Mouse (Mus musculus) kidney, postnatal 25 days (tissue): ENCODE results near the gene H2afv.

Experiments used
- DNase-seq, 2 experiments: peaks; one replicate each; pipeline ENCODE4 v3.0.0; 2021; ENCODE audit warnings: mixed read lengths in 2 of 2

H2afv gene

DNA sequence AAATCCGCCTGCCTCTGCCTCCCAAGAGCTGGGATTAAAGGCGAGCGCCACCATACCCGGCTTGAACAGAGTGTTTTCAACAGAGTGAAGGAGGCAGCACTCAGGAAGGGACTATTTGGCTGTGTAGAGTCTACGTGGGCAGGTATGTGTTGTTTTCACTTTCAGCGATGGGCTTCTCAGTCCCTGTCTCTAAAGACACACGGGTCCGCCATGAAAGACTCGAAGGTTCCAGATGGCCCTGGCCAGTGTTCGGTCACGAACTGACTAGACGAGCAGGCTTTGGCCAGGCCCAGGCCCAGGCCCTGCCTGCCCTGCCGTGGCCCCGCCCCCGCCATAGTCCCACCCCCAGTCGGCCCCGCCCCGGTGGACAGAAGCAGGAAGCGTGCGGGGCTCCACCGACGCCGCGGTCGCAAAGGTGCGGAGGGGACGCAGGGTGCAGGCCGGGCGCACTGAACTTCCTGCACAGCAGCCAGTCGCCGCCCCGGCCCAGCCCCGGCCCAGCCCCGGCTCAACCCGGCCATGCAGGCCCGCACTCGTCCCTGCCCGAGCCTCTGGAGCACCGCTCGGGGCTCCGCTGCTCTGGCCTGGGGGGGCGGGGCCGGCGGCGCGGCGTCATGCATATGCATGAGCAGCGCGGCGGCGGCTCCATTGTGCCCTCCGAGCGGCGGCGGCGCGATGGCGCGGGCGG, 55.4 kb downstream of the H2afv start, which contains the start of gene Zmiz2:
Gene Zmiz2, plus strand, starts transcription at position 349 of the 688 bp plus-strand sequence.
- DNase-seq: peak; percentile 97 to 98

DNA sequence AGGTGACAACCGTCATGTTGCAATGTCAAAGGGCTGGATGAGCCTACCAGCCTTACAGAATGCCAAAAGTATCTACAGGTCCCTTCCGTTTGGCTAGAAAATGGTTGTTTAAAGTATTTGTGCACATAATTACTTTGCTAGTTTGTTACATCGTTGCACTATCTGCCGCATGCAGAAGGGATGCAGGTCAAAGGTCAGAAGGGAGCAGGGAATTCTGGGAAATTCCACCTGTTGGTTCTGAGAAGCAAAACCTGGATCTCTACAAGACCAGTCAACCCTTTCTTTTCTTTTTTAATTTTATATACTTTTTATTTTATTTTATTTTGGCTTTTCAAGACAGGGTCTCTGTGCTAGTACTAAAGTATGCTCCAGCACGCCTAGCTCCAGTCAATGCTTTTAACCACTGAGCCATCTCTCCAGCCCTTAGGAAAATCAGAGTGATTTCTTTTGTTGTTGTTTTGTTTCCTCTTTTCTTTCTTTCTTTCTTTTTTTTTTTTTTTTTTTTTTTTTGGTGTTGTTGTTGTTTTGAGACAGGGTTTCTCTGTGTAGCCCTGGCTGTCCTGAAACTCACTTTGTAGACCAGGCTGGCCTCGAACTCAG, 56.0 kb downstream of the H2afv start:
- DNase-seq: no peak

- DNase-seq: no peak
Observed at GRCm38 (mm10) chr11:6380916-6381315, 63.3 kb downstream of the H2afv start.
